Mouse (Mus musculus) stomach, postnatal 0 days (tissue): ENCODE data around the gene Serpina10.

Experiments used
- CTCF ChIP-seq: IDR thresholded peaks from 2 replicates; pipeline ENCODE4 v1.5.1; 2016; ENCODE audit warnings: antibody characterized with exemption, low read depth, mild to moderate bottlenecking, moderate library complexity
- EP300 ChIP-seq: optimal IDR thresholded peaks from 2 replicates; pipeline ENCODE3; 2016; ENCODE audit warnings: antibody characterized with exemption

DNA sequence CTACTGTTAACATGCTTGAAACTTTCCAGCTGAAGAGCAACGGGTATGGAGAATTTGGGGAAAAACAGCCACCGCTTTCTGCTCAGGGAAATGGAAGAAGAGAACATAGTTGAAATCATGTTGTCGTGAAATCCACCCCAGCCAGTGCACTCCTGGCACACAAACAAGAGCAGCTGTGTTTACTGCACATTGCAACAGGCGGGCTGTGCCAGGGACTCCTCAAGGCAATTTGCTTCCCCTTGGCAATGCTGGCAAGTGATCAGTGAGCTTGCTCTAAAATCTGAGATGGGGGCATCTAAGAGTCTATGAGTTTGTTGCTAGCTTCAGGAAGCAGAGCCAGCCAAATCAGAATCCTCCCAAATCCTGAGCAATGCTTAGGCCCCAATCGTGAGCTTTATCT, 39.1 kb upstream of the Serpina10 start:
- no peak for TF ChIP-seq CTCF
- no peak for TF ChIP-seq EP300
